Mouse (Mus musculus): ENCODE results near the gene Atg5.
"Not testable (repeated sequence)": the region's sequence is repeated elsewhere in the genome, so short reads cannot be mapped to it uniquely, and the experiment has no call there.

Atg5 gene

GRCm38 (mm10) chr10:44268145-44268860 lies at the start of gene Atg5:
Gene Atg5, plus strand, starts transcription at chr10:44268358.
- peak; percentile 100 for DNase-seq

DNA sequence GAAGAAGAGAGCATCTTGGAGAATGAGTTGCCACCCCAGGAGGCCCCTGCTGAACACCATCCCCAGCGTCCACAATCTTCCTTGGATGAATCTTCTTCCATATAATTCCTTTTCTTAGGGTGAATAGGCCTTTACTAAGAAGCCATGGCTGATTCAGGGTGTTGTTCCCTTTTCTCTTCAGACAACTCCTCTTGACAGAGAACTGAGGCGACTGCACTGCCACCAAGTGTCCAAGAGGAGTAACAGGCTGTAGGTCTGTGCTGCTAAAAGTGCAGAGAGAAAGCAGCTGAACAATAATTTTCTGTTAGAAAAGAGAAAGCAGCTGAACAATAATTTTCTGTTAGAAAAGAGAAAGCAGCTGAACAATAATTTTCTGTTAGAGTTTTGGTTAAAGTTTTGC lies 49.1 kb upstream of the Atg5 start:
- not testable (repeated sequence) for DNase-seq

DNA sequence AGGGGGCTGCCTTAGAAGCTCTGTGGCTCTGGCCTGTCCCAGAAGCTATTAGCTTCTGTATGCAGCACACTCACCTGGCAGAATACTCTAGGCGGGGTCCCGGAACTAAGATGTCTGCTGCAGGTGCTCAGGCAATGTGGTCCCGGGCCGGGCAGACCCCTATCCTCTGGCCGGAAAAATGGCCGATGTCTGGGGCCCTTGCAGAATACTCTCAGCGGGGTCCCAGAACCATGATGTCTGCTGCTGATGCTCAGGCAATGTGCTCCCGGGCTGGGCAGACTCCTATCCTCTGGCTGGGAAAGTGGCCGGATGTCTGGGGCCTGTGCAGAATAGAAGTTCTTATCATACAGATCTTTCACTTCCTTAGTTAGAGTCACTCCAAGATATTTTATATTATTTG lies 43.8 kb upstream of the Atg5 start:
- no peak for DNase-seq

GRCm38 (mm10) chr10:44233351-44233750 lies 34.8 kb upstream of the Atg5 start:
- peak in 1 of 2 experiments; percentile 37 for DNase-seq

DNA sequence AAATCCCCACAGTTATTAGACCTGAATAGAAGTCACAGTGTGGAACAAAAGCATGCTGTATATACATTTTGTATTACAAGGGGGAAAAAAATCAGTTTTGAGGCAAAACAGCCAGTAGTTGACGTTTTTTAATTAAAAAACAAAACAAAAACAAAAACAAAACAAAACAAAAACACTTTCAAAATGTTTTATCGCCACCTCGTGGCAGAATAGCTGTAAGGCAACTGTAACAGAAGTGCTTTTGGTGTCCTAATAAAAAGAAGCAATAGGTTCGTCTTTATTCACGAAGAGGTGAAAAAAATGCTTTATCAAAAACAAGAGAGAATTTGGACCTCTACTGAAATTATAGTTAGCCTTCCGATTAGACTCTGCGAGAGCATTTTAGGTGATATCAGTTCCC lies 32.9 kb upstream of the Atg5 start:
- DNase-seq, result not testable (repeated sequence)

- no peak for DNase-seq
Observed at GRCm38 (mm10) chr10:44256624-44257023, 11.5 kb upstream of the Atg5 start.

DNA sequence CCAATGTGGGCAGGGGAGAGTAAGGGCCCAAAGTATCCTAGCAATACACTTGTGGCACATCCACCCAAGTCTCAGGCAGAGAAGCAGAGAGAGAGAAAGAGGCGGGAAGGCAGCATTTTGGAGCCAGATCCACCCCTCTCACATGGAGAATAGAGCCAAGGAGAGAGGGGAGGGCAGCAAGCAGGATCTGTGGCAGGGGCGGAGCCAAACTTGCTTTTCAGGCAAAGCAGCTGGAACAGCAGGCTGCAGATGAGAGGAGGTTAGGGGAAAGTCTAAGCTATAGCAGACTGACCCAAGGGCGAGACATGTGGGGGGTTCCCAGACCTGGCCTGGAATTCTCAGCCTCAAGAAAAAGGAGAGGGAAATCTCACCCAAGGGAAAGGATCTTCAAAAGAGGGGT lies 2.3 kb upstream of the Atg5 start:
- DNase-seq, result no peak

DNA sequence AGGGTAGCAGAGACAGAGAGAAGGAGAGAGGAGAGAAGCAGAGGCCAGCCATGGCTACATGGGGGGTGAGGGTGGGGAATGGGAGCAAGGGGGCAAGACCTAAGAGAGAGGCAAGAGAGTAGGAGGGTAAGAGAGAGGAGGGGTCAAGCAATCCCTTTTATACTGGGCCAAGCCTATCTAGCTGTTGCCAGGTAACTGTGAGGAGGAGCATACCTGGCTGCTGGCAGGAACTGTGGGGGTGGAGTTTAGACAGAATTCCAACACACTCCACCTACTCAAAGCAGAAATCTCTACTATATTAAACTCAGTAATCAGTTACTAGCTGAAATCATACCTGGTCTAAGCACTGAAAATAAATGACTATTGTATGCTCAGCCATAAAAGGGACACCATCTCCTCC lies 1.6 kb upstream of the Atg5 start:
- DNase-seq, result peak in 1 of 2 experiments; percentile 21

DNA sequence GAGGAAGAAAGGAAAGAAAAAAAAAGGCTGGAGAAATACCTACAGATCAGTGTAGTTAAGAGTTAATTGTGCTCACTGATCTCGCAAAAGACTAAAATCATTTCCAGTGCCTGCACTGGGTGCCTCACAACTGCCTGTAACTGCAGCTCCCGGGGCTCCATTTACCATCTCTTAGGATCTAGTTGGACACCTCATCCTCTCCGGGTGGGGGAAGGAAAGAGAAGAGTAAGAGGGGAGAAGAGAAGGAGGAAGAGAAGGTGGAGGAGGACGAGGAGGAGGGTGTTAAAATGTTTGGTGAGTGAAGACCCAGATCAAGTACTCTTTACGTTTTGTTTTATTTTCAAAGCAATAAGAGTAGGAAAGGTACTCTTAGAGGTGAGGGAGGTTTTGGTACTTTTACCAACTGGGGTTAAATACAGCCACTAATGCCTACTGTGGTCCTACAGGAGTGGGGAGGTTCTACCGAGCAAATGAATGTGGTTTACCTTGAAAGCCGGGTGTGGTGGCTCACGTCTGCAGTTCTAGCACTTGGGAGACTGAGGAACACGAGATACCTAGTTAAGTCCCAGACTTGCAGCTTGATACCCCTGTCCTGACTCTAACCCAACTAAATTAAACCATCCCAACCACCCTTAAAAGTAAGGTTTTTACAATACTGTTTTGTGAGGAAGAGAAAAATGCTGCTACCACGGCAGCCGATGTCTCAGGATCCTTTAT lies 574 bp upstream of the Atg5 start:
- no peak for DNase-seq

DNA sequence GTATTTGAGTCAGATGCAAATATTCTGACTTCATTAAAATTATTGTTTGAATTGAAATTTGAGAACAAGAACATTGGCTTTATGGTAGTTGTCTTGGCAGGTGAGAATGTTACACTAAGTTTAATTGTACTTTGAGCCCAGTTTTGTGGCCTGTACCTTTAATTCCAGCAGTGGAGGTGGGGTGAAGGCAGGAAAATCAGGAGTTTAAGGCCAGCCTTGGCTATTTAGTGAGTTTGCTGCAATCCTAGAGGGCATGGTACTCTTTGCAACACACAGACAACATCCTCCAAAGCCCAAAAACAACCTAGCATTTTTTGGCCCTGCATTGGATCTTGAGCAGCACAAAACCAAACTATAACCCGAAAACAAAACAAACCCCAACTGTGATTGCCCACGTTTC lies 1.1 kb downstream of the Atg5 start:
- DNase-seq, result no peak

DNA sequence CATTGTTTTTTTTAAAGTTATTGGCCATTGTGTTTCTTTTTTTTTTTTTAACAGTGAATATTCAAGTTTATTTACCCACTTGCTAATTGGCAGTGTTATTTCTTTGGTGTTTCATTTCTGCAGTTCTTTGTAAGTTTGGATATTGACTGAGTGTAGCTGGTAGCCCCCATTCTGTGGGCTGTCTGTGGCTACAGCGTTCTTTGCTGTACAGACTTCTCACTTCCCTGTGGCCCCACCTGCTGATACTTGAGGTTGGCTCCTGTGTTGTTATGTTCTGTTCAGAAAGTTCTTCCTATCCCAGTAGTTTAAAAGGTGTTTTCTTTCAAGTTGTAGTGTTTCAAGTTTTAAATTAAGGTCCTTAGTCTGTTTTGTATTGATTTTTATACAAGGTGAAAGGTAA lies 14.2 kb downstream of the Atg5 start:
- DNase-seq, result no peak

- no peak for DNase-seq
Observed at GRCm38 (mm10) chr10:44285106-44285505, 16.9 kb downstream of the Atg5 start.

- no peak for DNase-seq
Observed at GRCm38 (mm10) chr10:44285935-44286334, 17.8 kb downstream of the Atg5 start.

GRCm38 (mm10) chr10:44290876-44291275 lies 22.7 kb downstream of the Atg5 start:
- no peak for DNase-seq

GRCm38 (mm10) chr10:44292205-44292604 lies 24.0 kb downstream of the Atg5 start:
- peak in 1 of 2 experiments; percentile 45 for DNase-seq

DNA sequence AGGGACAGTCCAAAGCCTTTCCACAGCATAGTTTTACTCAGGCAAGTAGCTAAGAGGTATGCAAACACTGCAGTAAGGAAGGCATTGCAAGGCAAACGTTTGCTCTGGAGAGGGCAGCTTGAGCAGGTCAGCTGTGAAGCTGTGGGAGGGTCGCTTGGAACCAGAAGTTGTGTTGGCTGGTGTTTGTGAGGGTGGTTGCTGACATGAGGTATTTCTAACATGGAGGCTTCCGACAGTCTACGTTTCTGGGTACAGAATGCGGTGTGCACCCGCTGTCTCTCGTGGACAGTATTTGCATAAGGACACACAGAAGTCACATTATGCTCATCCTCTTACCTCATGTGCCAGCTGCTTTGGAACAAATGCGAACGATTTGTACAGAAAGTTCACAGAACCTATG lies 31.0 kb downstream of the Atg5 start:
- no peak for DNase-seq

DNA sequence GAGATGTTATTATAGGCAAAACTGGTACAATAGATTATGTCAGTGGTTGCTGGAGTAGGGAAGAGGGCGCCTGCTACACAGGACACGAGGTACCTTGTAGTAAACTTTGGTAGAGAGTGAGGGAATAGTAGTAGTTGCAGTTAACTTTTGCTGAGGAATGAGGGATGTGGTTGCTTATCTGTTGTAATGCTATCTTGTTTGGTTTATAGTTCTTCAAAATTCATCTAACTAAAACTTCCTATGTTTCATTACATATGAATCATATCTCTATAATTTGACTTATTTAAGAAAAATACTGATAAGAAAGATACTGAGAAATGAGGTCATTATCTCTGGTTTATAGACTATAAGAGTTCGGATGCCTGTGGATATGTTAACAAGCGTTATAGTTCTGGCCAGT lies 31.9 kb downstream of the Atg5 start:
- DNase-seq, result no peak

GRCm38 (mm10) chr10:44303648-44304329 lies 35.6 kb downstream of the Atg5 start:
- DNase-seq, result no peak

DNA sequence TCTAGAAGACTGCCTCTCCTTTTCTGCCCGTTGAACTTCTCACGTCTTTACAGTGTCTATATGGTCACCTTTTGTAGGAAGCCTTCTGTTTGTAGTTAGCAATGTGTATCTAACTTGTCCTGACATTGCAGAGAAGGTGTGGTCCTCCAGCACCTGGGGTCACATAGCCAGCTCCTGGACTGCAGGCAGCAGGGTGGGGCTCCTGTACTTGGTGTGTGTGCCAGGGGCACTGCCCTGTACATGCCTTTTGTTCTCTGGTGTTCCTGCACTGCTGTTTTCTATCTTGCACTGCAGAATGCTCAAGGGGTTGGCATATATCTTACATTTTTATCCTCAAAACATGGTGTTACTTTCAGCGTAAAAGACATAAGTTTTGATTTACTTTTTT lies 36.2 kb downstream of the Atg5 start:
- no peak for DNase-seq

GRCm38 (mm10) chr10:44304845-44305244 lies 36.7 kb downstream of the Atg5 start:
- no peak for DNase-seq

- no peak for DNase-seq
Observed at GRCm38 (mm10) chr10:44306308-44306707, 38.1 kb downstream of the Atg5 start.

GRCm38 (mm10) chr10:44308280-44308679 lies 40.1 kb downstream of the Atg5 start:
- DNase-seq, result no peak

- DNase-seq, result no peak
Observed at GRCm38 (mm10) chr10:44309250-44309649, 41.1 kb downstream of the Atg5 start.

GRCm38 (mm10) chr10:44315276-44315675 lies 47.1 kb downstream of the Atg5 start:
- no peak for DNase-seq

All from lung, postnatal 4 days (tissue).